Mouse (Mus musculus): Measurements from ENCODE around the gene Treh.
"Not testable (repeated sequence)": the region's sequence is repeated elsewhere in the genome, so short reads cannot be mapped to it uniquely, and the experiment has no call there.

The Treh gene

DNA sequence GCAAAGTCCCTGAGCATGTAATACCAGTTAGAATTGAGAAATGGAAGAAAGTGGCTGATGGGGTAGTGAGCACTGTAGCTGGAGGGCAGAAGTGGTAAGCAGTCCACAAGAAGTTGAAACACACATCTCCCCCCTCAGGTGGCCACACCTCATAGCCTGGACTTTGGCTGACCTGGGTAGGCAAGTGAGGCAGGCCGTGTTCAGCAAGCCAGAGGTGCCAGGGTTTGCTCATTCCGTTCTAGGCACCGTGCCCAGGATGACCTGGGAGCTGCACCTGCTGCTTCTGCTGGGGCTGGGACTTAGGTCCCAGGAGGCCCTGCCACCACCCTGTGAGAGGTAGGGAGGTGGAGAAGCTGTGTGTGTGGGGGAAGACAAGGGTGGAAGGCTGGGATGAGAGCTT, at the start of gene Treh:
TSS of gene Treh (plus strand) at position 229 of the 400 bp plus-strand sequence.
- DNase-seq (ENCODE audit: low read depth, low spot score) = no peak

DNA sequence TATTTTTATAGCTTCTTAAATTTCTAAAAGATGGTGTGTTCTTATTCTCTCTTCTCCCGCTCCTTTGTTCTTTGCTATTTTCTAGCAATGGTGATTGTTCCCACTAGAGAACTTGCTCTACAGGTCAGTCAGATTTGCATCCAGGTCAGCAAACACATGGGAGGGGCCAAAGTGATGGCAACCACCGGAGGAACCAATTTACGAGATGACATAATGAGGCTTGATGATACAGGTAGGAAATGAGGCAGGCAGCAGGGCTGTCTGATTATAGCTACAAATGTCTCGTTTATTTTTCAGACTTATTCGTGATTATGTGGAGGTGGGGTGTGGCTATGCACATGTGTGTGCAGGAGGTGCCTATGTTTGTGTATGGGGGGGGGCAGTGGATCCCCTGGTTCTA, 48.6 kb upstream of the Treh start:
- no peak for DNase-seq (ENCODE audit: low read depth, low spot score)

DNA sequence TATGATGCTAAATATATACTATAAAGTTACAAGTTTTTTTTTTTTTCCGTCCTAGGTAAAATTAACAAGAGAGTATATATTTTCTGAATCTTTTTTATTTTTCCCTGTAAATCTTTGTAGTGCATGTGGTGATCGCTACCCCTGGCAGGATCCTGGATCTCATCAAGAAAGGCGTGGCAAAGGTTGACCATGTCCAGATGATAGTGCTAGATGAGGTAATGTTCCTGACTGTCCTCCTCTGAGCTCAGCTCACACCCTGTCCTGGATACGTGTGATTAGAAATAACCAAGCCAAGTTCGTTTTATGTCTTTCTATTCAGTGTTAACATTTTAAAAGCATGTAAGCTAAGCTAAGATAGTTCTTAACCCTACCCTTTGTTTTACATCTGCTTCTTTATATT, 46.8 kb upstream of the Treh start:
- no peak for DNase-seq (ENCODE audit: low read depth, low spot score)

DNA sequence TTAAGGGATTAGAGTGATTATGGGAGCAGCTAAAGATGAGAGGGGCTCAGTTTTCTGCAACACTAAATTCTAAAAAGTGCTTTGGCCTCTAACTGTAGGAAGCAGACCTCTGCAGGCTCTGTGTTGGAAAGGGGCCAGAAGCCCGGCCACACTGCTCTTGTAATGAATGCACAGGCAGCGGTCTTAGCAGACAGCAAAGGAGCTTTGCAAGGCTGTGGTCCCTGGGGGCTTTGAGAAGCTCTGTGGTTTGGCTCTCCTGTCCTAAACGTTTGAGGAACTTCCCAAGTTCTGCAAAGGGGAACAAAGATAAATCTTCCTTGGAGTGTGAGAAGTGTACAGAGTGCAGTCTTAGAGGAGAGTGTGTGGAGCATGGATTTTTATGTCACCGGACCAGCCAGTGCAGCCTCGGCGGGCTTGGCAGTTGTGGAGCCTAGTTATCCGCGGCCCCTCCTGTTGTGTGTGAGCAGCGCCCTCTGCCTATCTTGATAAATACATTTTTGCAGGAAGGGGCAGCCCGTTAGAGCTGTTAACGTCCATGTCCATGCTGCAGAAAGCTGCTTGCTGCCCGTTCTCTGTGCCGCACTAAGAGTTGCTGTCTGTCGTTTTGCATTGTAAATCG, 35.4 kb upstream of the Treh start:
- no peak for DNase-seq (ENCODE audit: low read depth, low spot score)

DNA sequence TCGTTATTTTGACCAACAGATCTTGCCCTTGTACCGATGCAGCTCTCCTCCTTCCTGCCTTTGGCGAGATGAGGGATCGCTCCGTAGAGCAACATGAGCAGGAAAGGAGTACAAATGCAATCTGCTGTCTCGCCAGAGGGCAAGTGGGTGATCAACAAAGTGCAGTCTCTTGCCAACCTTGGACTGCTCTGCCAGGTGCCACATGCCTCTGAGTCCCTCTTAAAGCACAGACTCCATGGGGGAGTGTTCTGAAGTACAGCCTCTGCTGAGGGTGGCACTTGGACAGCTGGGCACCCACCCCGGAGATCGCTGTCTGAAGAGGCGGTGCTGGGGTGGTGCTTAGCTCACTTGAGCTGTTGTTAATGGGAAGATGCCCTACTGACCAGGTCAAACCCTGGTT, 34.3 kb upstream of the Treh start:
- DNase-seq (ENCODE audit: low read depth, low spot score) = not testable (repeated sequence)

DNA sequence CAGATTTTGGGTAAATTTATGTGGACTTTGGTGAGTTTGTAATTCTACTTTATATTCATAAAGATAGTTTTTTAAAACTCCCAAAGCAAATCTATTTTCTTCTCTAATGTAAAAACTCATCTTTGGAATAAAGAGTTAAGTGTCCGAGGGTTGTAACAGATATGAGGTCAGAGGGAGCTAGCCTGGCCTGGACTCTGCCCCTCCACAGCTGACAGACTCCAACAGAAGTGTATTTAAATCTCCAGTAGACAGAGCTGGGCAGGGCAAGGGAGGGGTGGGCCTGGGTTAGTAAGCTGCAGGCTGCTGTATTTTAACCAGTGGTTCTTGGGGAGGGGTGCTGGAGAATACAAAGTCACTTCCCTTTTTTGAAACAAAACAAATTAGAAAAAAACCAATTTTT, 33.0 kb upstream of the Treh start:
- peak; percentile 60 for DNase-seq (ENCODE audit: low read depth, low spot score)

DNA sequence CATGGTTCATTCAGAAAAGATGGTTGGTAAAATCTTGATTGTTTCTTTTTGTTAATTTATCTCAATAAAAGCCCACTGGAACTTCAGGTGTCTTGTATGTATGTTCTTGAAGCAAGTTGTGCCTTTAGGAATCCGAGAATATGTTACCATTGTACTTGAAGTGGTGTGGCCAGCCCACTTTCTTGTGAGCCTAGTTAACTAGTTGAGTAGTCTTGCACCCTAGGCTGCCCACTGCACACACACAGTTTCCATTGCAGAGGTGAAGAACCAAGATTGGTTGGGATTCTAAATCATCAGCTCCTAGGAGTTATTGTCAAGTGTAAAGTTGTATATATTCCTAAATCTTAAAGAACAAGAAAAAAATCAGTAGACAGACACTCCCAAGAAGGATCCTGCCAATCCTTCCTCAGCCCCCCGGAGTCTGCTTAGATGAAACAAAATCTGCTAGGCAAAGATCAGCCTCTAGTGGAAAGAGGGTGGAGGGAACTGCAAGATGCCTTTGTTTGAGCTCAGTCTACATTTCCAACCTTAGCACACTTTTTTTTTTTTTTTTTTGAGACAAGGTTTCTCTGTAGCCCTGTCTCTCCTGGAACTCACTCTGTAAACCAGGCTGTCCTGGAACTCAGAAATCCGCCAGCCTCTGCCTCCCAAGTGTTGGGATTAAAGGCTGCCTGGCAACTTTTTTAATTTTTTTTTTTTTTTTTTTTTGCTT, 32.2 kb upstream of the Treh start:
- peak; percentile 42 for DNase-seq (ENCODE audit: low read depth, low spot score)

DNA sequence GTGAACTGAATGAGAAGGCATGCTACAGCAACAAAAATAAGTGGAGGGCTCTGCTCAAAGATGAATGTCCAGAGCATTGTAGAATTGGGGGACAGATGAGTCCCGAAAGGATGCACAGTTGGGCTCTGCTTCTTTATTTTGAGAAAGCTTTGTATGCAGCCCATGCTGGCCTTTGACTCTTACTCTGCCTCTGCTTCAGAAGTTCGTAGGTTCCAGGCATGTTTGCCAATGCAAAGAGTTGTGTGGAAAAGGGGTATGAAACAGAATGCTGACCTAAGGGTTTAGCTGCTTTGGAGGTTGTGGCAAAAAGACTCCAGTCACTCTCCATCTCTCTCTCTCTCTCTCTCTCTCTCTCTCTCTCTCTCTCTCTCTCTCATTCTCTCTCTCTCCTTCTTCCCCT, 31.4 kb upstream of the Treh start:
- DNase-seq (ENCODE audit: low read depth, low spot score) = no peak

DNA sequence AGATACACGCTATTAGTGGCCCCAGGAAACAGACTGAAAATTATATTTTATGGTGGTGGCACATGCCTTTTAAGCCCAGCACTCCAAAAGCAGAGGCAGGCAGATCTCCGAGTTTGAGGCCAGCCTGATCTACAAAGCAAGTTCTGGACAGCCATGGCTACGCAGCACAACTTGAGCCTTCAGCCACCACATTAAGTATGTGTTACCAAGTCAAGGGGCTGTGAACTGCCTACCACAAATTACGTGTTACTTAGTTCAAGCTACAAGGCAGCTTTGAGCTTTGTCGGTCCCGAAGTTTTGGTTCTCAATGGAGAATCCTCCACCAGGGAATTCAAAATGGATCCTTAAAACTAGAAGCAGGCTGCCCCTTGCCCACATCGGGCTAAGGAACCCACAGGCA, 29.9 kb upstream of the Treh start:
- DNase-seq (ENCODE audit: low read depth, low spot score) = peak; percentile 43

DNA sequence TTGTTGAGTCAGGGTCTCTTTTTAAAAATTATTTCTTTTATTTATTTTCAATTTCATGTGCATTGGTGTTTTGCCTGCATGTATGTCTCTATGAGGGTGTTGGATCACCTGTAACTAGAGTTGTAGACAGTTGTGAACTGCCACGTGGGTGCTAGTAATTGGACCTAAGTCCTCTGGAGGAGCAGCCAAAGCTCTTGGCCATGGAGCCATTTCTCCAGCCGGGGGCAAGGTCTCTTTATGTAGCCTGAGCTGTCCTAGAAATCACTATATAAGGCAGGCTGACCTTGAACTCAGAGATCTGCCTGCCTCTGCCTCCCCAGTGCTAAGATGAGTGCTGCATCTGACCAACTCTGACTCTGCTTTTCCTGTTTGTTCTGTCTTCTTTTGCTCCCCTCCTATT, 28.8 kb upstream of the Treh start:
- DNase-seq (ENCODE audit: low read depth, low spot score) = no peak

DNA sequence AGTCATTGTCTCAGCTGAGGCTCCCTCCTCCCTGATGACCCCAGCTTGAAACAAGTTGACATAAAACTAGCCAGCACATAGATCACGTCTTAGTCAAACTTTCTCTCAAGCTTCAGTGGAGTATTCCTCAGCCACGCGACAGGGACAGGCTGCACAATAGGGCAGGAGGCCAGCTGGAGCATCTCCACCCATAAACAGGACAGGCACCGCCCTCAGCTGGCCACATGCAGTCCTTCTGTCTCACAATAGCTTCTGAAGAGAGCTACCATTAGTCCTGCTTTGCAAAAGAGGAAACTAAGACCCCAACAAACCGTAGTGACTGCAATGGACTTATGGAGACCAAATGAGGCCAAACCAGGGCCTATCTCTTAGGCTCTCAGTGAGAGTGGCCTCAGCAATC, 27.6 kb upstream of the Treh start:
- DNase-seq (ENCODE audit: low read depth, low spot score) = no peak

DNA sequence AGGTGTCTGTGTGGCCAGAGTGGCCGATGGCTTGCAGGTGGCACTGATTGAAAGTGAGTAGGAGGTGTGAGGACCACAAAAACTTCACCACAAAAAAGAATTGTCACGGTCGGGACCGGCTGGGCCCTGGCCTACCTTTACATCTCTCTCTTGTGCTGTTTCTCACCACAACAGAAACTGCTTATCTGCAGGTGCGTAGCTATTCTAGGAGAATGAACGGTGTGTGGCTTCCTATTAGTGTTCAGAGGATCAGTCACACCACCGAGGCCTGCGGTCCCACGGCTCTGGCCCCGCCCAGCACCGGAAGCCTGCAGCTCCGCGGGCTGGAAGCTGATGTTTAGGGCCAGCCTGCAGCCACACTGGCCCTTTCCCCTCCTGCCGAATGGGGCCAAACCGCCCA, 27.1 kb upstream of the Treh start:
- peak; percentile 98 for DNase-seq (ENCODE audit: low read depth, low spot score)

DNA sequence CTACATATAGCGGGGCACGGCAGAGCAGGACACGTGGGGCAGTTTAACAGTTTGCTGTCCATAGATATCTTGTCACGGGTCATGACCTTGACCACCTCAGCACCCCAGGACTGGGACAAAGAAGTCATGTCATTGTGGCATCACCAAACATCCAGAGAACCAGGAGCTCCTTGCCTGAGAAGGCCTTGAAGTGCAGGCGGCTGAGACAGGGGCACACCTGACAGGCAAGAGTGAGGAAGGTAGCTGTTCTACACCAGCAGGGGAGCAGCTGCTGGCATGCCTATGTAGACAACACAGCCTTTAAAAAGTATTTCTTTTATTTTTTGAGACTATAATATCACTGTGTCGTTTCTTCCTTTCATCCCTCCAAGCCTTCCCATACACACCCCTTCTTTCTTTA, 26.7 kb upstream of the Treh start:
- no peak for DNase-seq (ENCODE audit: low read depth, low spot score)

DNA sequence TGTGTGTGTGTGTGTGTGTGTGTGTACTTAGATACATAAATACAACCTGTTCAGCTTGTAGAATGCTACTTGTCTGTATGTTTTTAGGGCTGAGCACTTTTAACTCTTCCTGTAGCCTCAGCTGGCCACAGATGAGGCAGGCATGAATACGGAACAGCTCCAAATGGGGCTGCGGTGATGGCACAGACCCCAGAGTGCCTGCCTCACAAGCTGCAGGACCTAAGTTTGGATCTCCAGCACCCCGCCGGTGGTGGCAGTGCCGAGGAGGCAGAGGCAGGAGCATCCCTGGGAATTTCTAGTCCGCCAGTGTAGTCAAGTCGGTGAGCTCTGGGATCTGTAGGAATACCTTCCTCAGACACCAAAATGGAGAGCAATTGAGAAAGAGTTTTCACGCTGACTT, 26.0 kb upstream of the Treh start:
- DNase-seq (ENCODE audit: low read depth, low spot score) = peak; percentile 86

DNA sequence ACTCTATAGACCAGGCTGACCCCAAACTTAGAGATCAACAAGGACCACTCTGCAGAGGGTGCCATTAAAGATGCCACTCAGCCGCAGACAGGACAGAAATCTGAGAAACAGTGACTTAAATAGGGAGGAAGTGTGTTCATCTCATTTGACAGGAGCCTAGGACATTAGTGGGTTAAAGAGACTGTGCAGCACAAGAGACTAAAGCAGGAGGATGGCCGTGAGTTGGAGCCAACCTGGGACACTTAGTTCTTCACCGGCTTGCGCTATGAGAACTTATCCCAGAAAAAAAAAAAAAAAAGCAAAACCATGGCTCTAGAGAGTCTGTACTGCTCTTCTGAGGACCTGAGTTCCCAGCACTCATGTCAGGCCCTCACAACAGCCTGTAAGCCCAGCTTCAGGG, 25.4 kb upstream of the Treh start:
- DNase-seq (ENCODE audit: low read depth, low spot score) = peak; percentile 60

DNA sequence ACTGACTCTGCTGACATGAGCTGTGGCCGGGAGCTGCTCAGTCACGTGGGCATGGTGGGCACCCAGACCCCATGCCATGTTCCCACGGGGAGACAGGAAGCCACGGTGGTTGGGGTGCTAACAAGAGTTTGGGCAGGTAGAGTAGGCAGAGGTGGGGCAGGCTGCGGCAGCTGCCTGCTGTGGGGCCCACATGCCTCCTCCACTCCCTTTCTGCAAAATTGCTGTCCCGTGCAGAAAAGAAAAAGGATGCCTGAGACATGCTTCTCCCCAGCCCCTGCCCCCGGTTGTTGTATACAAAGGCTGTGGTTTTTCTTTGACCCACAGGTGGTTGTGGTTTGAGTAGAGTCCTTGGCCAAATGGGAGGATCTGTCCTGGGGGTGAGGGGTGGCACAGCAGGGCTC, 24.2 kb upstream of the Treh start:
- peak; percentile 90 for DNase-seq (ENCODE audit: low read depth, low spot score)

DNA sequence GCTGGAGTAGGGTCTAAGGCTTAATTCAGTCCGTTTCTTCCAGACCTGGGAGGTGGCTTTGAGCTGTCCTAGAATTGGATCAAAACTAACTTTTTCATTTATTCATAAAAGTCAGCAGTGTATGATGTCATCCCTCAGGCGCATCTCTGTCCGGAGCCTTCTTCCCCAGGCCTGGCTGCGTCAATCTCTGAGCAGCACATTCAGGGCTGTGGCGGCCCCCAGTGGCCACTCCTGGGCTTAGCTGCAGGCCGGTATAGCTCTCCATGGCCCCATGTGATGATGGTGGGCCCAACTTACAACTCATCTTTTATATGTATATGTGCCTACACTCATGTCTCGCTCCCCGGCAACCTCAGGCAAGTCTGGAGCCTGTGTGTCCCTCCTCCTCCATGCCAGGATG, 21.0 kb upstream of the Treh start:
- DNase-seq (ENCODE audit: low read depth, low spot score) = peak; percentile 85

DNA sequence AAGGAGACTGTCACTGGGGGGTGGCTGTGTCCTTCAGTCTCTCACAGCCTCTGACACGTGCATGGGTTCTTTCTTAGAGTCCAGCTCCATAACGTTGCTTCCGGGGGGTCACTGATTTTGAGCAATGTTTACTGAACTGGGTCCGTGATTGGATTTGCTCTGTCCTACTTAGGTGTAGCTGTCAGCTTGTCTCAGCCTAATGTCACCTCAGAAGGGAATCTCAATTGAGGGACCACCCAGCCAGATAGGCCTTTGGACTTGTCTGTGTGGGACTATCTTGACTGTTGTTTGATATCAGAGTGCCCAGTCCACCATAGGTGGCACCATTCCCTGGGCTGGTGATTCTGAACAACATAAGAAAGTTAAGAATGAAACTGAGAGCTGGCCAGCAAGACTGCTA, 19.1 kb upstream of the Treh start:
- DNase-seq (ENCODE audit: low read depth, low spot score) = no peak

DNA sequence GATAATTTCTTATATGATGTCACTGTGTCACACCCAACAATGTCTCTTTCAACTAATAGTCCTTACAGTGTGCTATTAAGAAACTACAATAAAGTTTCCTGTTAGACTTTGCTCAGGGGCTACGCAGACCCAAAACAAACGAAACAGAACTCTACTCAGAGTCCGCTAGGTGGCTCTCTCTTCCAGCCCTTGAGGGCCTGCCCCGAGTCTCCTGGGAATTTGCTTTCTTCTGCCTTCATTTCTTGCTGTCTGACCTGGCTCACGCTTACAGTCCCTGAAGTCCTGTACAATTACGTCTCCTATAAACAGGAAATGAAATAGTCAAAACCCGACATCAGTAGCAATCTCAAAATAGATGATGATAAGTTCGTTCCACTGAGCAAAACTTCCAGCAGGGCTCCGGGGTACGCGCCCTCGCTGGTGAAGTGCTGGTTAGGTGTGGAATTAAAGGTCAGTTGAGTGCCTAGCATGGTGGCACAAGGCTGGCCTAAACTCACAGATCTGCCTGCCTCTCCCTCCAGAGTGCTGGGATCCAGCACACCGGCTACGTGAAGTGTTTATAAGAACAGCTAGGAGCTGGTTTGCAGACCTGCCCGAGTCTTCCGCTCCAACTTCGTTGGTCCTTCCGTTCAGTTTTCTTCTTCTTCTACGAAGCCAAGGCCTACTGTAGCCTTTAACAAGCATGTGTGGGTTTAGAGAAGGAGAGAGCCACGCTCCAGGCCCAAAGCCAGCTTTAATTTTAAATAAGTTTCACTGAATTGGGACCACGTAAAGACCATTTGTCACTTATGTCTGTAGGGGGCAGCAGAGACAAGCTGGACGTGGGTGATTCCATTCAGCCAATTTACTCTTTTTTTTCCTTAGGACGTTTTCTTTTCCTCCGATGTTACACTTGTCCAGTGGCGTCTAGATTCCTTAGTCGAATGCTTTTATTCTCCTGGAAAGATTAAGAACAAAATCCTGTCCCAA, 17.7 kb upstream of the Treh start:
- peak; percentile 92 for DNase-seq (ENCODE audit: low read depth, low spot score)

DNA sequence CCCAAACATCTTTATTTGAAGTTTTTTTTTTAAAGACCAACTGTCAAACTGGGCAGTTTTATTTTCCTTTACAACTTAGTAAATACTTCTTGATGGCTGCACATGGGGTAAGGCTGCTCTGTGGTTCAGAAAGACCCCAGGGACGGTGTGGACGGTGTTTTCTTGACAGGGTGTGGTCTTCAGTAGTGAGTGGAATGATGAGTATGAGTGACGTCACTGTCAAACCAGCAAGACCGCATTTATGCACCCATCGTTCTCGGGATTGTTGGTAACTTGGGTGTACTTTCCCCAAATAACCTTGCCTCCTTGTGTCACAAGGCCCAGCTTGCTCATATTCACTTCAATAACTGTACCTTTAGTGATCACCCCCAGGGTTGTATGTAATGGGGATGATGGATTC, 9.3 kb upstream of the Treh start:
- no peak for DNase-seq (ENCODE audit: low read depth, low spot score)

DNA sequence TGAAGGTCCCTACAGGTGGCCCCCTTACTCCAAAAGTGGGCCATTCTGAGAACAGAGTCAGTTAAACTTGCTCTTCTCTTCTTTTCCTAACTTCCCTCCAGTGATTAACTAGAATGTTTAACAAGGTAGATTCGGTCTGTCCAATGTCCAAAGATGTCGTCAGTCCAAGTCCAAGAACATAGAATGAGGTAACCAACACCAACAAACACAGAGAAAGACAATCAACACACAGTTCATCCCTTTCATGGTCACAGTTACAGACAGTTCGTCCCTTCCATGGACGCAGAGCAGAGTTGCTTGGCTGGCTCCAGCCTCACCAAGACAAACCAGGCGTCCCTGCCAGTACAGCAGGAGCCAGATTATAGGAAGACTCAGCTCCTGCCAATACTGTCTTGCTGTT, 1.6 kb upstream of the Treh start:
- no peak for DNase-seq (ENCODE audit: low read depth, low spot score)

DNA sequence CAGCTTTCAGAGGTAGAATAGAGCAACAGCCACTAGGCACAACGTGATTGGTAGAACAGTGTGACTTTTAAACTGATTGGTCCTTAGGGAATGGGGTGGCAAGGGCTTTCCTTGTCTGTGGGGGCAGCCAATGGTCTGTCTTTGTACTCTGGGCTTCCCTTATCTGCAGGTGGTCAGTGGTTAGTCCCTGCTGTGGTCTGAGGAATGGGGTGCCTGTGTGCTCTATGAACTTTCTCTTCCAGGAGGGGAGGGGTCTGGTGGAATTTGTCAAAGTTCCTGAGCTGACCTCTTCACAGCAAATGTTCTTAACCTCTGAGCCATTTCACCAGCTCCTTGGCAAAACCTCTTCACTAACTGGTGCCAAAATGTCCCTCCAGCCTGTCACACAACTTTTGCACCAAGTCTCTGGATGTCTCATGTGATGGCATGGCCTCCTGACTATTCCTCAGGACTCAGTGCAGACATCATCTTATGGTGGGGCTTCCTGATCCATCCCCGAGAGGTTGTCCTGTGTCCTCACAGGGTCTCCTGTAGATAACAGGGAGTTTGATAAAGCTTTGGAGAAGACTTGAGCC, 655 bp upstream of the Treh start:
- no peak for DNase-seq (ENCODE audit: low read depth, low spot score)

All from A20 (cell line).